Mouse (Mus musculus): ENCODE data around the gene Rgs7. TPM values are rescaled to one million over a fixed set of nuclear protein-coding genes. Genes with fewer than 3 reads are reported as not detected.

The Rgs7 gene
- polyA plus RNA-seq, 1 experiment from 2014 or later, result 0.65 TPM

- 73% methylated on average over 4 of the region's 4 CpGs for WGBS
- H3K4me3 ChIP-seq, result no peak overlapping the region
- no peak for ATAC-seq (ENCODE audit: insufficient number of reproducible peaks, low FRiP score, low TSS enrichment, low read depth)
- H3K9me3 ChIP-seq, result no peaks in the 10 kb centered on the region
- no peak overlapping the region for H3K27ac ChIP-seq
- H3K9ac ChIP-seq, result no peak overlapping the region
- no peak overlapping the region for H3K4me2 ChIP-seq
- H3K36me3 ChIP-seq, result no peaks in the 10 kb centered on the region
- H3K4me1 ChIP-seq, result no peaks in the 10 kb centered on the region
- no peaks in the 10 kb centered on the region for H3K27me3 ChIP-seq
These were observed 373.3 kb downstream of the Rgs7 start for GRCm38 (mm10) chr1:175118904-175119555.

- ATAC-seq (ENCODE audit: insufficient number of reproducible peaks, low FRiP score, low TSS enrichment, low read depth), result no peak
- Histone ChIP-seq H3K4me3 (no peak overlapping the region), H3K27ac (no peak overlapping the region), H3K36me3 (no peaks in the 10 kb centered on the region), H3K4me1 (no peaks in the 10 kb centered on the region), H3K4me2 (no peak overlapping the region), H3K9me3 (no peaks in the 10 kb centered on the region), H3K9ac (no peak overlapping the region), H3K27me3 (no peaks in the 10 kb centered on the region)
- WGBS, result 85% methylated on average over 1 of the region's 1 CpGs
These were observed 383.9 kb downstream of the Rgs7 start for GRCm38 (mm10) chr1:175108270-175108860.

GRCm38 (mm10) chr1:175106315-175106714 is 386.0 kb downstream of the Rgs7 start:
- Histone ChIP-seq H3K27ac (no peak overlapping the region), H3K4me1 (no peaks in the 10 kb centered on the region), H3K4me2 (no peak overlapping the region), H3K9ac (no peak overlapping the region), H3K9me3 (no peaks in the 10 kb centered on the region), H3K4me3 (no peak overlapping the region), H3K27me3 (no peaks in the 10 kb centered on the region), H3K36me3 (no peaks in the 10 kb centered on the region)
- ATAC-seq (ENCODE audit: insufficient number of reproducible peaks, low FRiP score, low TSS enrichment, low read depth), result no peak
- WGBS, result 50% methylated on average over 1 of the region's 1 CpGs

GRCm38 (mm10) chr1:175105426-175105825 is 386.9 kb downstream of the Rgs7 start:
- Histone ChIP-seq H3K27me3 (no peaks in the 10 kb centered on the region), H3K4me3 (no peak overlapping the region), H3K36me3 (no peaks in the 10 kb centered on the region), H3K9ac (no peak overlapping the region), H3K9me3 (no peaks in the 10 kb centered on the region), H3K27ac (no peak overlapping the region), H3K4me1 (no peaks in the 10 kb centered on the region), H3K4me2 (no peak overlapping the region)
- WGBS, result 78% methylated on average over 5 of the region's 5 CpGs
- ATAC-seq (ENCODE audit: insufficient number of reproducible peaks, low FRiP score, low TSS enrichment, low read depth), result no peak

DNA sequence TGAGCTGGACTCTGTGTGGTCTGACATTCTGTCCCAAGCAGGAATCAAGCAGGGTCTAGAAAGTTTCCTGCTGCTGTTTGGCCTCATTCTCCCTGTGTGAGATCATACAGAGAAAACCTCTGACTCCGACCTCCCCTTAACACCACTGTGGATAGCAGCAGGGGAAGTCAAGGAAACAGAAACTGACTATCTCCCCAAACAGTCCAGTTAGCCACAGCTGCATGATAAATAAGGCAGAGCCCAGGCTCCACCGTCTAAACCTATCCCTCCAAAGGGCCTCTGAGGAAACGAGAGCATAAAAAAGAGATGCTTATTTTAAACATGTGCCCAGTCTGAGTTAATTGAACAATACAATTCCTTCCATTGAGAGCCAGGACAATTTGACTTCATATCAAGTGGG is 395.3 kb downstream of the Rgs7 start:
- Histone ChIP-seq H3K4me1 (no peaks in the 10 kb centered on the region), H3K36me3 (no peaks in the 10 kb centered on the region), H3K9ac (no peak overlapping the region), H3K4me3 (no peak overlapping the region), H3K27ac (no peak overlapping the region), H3K9me3 (no peaks in the 10 kb centered on the region), H3K27me3 (no peaks in the 10 kb centered on the region), H3K4me2 (no peak overlapping the region)
- ATAC-seq (ENCODE audit: insufficient number of reproducible peaks, low FRiP score, low TSS enrichment, low read depth), result no peak
- WGBS, result 54% methylated on average over 3 of the region's 3 CpGs

GRCm38 (mm10) chr1:175082104-175082503 is 410.2 kb downstream of the Rgs7 start:
- no peaks in the 10 kb centered on the region for H3K36me3 ChIP-seq
- H3K4me3 ChIP-seq, result no peak overlapping the region
- H3K9me3 ChIP-seq, result no peaks in the 10 kb centered on the region
- no peaks in the 10 kb centered on the region for H3K27me3 ChIP-seq
- no peak for ATAC-seq (ENCODE audit: insufficient number of reproducible peaks, low FRiP score, low TSS enrichment, low read depth)
- H3K4me1 ChIP-seq, result no peaks in the 10 kb centered on the region
- WGBS, result 90% methylated on average over 1 of the region's 1 CpGs
- no peak overlapping the region for H3K4me2 ChIP-seq
- H3K9ac ChIP-seq, result no peak overlapping the region
- H3K27ac ChIP-seq, result no peak overlapping the region

DNA sequence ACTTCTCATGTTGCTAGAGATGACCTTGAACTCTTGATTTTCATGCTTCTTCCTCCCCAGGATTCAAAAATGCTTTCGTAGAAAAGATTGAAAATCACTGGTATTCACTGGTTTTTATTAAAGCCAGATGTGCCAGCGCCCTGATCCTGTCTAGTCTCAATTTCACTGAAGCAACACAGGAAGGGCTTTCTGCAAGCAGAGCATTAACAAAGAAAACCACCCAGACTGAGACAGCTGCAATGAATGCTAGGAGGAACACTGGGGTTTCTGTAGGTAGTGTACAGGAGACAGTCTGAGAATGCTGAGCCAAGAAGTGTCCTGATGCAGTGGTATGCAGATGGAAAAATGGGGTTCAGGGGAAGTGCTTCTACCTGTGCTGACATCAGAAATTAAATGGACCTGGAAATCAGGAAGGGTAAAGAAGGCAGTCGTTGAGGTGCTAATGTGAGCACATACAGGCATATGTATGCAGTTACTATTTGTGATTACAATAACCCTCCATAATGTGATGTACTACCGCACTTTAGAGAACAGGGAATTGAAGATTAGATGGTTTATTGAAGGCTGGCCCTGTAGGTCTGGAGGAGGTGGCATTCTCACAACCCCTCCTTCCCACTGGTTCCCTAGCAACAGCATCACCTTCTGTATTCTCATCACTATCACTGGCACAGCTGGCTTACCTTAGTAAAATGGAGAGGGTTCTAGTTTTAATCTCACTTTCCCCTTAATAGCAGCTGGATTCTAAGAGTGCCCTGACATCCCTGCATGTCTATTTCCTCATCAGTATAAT is 412.3 kb downstream of the Rgs7 start:
- Histone ChIP-seq H3K9ac (no peak overlapping the region), H3K36me3 (no peaks in the 10 kb centered on the region), H3K27ac (no peak overlapping the region), H3K4me3 (no peak overlapping the region), H3K4me1 (no peaks in the 10 kb centered on the region), H3K9me3 (no peaks in the 10 kb centered on the region), H3K4me2 (no peak overlapping the region), H3K27me3 (no peaks in the 10 kb centered on the region)
- no peak for ATAC-seq (ENCODE audit: insufficient number of reproducible peaks, low FRiP score, low TSS enrichment, low read depth)
- 38% methylated on average over 4 of the region's 4 CpGs for WGBS

DNA sequence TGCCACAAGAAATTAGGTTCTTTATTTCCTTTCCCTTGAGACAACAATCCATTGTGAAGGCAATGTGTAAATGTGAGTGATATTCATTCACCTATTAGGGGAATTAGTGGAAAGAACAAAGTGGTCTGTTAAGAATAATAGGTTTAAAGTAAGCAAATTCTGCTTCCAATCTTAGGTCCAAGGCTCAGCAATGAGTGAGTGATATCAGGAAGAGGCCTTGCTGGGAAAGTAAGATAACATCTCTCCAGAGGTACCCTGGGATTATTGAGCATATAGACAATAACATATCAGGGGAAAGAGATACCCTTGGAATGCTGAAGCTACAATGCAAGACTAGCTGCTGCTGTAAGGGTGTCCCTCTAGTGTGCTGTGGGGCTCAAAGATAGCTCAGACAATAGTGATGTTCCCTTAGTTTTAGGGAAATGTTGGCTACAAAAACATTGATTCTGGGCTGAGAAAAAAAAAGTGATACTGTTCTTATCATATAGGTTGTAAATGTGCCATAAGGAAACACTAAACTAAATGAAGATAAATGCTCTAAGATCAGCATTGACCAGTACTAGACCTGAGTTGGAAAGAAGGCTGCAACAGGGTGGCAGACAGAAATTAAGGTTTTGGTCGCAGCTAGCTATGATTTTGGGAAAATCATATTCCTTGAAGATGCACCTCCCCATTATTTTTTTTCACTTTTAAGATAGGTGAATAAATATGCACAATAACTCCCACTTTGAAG is 418.6 kb downstream of the Rgs7 start:
- H3K4me2 ChIP-seq, result no peak overlapping the region
- H3K9ac ChIP-seq, result no peak overlapping the region
- no peaks in the 10 kb centered on the region for H3K36me3 ChIP-seq
- H3K4me1 ChIP-seq, result no peaks in the 10 kb centered on the region
- H3K27ac ChIP-seq, result no peak overlapping the region
- no peak overlapping the region for H3K4me3 ChIP-seq
- WGBS, result 87% methylated on average over 1 of the region's 1 CpGs
- no peak for ATAC-seq (ENCODE audit: insufficient number of reproducible peaks, low FRiP score, low TSS enrichment, low read depth)
- no peaks in the 10 kb centered on the region for H3K27me3 ChIP-seq
- no peaks in the 10 kb centered on the region for H3K9me3 ChIP-seq

GRCm38 (mm10) chr1:175069758-175070290 is 422.5 kb downstream of the Rgs7 start:
- ATAC-seq (ENCODE audit: insufficient number of reproducible peaks, low FRiP score, low TSS enrichment, low read depth), result no peak
- no peak overlapping the region for H3K4me2 ChIP-seq
- H3K4me1 ChIP-seq, result no peaks in the 10 kb centered on the region
- WGBS, result 80% methylated on average over 4 of the region's 4 CpGs
- H3K9me3 ChIP-seq, result no peaks in the 10 kb centered on the region
- no peaks in the 10 kb centered on the region for H3K36me3 ChIP-seq
- no peak overlapping the region for H3K9ac ChIP-seq
- no peak overlapping the region for H3K27ac ChIP-seq
- H3K27me3 ChIP-seq, result no peaks in the 10 kb centered on the region
- no peak overlapping the region for H3K4me3 ChIP-seq

- H3K9me3 ChIP-seq, result no peaks in the 10 kb centered on the region
- no peak for ATAC-seq (ENCODE audit: insufficient number of reproducible peaks, low FRiP score, low TSS enrichment, low read depth)
- no peaks in the 10 kb centered on the region for H3K4me1 ChIP-seq
- no peak overlapping the region for H3K27ac ChIP-seq
- no peak overlapping the region for H3K4me2 ChIP-seq
- no peaks in the 10 kb centered on the region for H3K27me3 ChIP-seq
- H3K9ac ChIP-seq, result no peak overlapping the region
- 86% methylated on average over 6 of the region's 6 CpGs for WGBS
- H3K4me3 ChIP-seq, result no peak overlapping the region
- no peaks in the 10 kb centered on the region for H3K36me3 ChIP-seq
These were observed 443.2 kb downstream of the Rgs7 start for GRCm38 (mm10) chr1:175049121-175049520.

DNA sequence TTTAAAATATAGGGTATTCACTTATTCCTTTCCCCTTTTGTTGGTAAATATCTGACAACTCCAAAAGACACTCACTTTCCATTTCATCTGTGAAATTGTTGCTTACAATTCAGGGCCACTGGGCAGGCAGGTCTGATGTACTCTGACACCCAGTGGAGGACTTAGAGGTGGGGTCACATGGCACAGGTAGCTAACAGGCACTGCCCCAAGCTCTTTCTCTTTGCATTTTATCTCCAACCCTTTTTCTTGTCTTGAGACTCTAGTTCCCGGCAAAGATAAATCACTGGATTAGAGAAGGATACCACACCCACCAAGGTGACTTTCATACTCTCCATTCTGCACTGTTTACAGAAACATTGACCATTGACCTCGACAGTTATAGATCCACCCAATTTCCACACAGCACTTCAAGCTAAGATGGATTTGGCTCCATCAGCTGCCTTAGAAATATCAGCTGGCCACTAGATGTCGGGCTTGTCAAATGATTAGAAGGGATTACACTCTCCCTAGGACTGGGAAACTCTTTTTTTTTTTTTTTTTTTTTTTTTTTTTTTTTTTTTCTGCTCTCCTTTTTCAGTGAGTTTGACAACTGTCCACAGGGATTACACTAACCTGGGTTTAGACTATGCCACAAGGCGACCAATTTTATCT is 451.0 kb downstream of the Rgs7 start:
- WGBS, result 55% methylated on average over 4 of the region's 4 CpGs
- no peak overlapping the region for H3K4me3 ChIP-seq
- ATAC-seq (ENCODE audit: insufficient number of reproducible peaks, low FRiP score, low TSS enrichment, low read depth), result no peak
- H3K36me3 ChIP-seq, result no peaks in the 10 kb centered on the region
- no peaks in the 10 kb centered on the region for H3K4me1 ChIP-seq
- H3K27me3 ChIP-seq, result no peaks in the 10 kb centered on the region
- no peak overlapping the region for H3K27ac ChIP-seq
- no peaks in the 10 kb centered on the region for H3K9me3 ChIP-seq
- H3K9ac ChIP-seq, result no peak overlapping the region
- H3K4me2 ChIP-seq, result no peak overlapping the region
